Mouse (Mus musculus) c-Kit-negative CD71-positive TER-119-positive erythroid progenitor cells, embryonic 14.5 days (primary cell): ENCODE data around the gene Clcnkb.

Experiments used
- DNase-seq: peaks from one replicate; pipeline ENCODE4 v3.0.0-alpha.2; 2013; ENCODE audit warnings: low read depth, low spot score

The Clcnkb gene

GRCm38 (mm10) chr4:141435974-141436373 lies 20.2 kb upstream of the Clcnkb start, which contains the start of gene Srarp:
TSS of gene Srarp (minus strand) at chr4:141436105.
- no peak for DNase-seq

- DNase-seq = no peak
These were observed 17.4 kb upstream of the Clcnkb start for GRCm38 (mm10) chr4:141433191-141433590.

DNA sequence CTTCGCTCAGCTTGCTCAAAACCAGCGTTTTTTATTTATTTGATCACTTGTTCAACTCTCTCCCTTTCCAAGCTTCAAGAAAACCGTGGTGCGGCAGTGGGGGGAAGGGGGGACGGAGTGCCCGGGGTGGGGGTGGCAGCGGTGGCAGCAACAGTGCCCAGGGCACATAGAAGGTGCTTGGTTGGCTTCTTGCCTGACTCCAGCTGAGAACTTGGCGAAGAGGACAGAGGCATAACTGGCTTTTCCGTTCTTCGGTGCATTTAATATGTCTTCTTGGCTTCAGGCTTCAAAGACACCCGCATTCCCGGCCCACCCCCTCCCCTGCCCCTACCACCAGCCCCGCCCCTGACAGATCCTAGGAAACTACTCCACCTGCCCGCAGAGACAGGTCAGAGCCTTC lies 16.9 kb upstream of the Clcnkb start:
- no peak for DNase-seq

GRCm38 (mm10) chr4:141430997-141431396 lies 15.2 kb upstream of the Clcnkb start:
- peak; percentile 52 for DNase-seq

GRCm38 (mm10) chr4:141429847-141430246 lies 14.0 kb upstream of the Clcnkb start:
- DNase-seq = no peak

GRCm38 (mm10) chr4:141429381-141429780 lies 13.6 kb upstream of the Clcnkb start:
- no peak for DNase-seq

GRCm38 (mm10) chr4:141427921-141428320 lies 12.1 kb upstream of the Clcnkb start:
- no peak for DNase-seq

DNA sequence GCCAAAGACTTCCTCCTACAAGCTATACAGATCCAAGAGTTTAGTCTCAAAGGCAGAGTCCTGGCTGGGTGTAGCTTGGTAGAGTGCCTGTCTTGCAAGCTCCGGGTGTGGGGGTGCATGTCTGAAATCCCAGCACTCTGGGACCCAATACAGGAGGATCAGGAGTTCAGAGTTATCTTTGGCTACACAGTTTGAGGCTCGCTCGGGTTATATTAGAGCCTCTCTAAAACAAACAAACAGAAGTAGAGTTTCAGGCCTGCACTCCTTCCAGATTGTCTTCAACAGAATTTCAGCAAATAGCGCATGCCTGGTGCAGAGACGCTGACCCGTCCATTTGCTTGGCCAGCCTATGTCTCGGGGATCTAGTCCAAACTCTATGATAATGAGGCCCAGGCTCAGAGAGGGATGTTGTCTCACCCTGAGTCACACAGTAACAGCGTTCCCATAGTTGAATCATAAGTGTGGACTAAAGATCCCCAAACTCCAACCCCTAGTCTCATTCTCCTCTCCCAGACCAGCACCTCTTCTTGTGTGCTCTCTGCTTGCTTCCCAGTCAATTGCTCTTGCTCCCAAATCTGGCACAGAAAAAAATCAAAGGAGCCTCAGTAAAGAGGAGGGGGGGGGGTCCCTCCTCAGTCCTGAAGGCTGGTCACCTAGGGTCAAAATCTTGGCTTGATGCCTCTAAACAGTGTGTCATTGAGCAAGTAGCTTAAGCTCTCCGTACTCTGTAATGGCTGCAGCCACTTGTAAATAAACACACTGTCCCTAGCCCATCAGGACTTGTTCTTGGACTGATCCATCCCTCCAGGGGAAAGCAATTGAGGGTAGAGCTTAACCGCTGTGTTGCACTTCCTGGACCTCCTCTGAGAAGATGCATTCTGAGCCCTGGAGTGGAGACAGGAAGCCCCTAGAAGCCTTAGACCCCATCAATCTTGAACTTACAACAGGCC lies 11.3 kb upstream of the Clcnkb start:
- DNase-seq = no peak

DNA sequence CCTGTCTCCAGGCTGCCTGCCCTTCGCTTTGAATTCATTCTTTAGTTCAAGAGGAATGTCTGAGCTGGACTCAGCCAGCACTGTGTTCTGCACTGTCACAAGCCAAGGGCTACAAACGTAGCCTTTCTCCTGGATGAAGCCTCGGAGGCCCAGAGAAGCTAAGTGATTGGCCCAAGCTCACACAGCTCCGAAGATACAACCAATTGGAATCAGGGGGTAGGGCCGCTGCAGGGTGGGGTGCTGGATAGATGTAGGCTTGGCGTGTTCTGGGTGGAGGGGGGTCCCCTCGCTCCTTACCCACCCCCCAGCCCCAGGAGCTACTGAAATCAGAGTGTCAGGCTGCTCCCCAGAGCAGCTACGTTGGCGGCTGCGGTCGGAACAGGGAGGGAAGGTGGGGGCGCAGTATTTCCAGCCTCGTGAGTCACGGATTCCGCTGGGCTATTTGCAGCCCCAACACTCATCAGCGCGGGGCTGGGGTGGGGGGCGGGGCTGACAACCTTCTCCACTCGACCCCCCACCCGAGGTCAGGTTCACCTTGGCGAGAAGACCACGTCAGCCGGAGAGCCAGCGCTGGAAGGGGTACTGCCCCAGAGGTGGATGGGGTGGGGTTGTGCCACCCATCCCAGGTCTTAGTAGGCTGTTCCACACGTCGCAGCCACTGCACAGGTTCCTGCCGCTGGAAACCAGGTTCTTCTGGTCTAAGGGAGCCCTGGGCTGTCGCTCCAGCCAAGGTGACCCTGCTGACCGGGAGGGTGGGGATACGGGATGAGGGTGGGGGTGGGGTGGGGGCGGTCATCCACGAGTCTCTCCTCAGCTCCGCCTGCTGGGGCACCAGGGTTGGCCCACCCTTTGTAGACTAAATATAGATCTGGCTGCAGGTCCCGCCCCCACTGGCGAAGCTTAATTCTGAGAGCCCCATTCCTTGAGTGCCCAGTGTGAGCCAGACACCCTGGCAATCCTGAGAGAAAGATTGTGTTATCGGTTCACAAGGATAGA lies 10.0 kb upstream of the Clcnkb start:
- DNase-seq = no peak

DNA sequence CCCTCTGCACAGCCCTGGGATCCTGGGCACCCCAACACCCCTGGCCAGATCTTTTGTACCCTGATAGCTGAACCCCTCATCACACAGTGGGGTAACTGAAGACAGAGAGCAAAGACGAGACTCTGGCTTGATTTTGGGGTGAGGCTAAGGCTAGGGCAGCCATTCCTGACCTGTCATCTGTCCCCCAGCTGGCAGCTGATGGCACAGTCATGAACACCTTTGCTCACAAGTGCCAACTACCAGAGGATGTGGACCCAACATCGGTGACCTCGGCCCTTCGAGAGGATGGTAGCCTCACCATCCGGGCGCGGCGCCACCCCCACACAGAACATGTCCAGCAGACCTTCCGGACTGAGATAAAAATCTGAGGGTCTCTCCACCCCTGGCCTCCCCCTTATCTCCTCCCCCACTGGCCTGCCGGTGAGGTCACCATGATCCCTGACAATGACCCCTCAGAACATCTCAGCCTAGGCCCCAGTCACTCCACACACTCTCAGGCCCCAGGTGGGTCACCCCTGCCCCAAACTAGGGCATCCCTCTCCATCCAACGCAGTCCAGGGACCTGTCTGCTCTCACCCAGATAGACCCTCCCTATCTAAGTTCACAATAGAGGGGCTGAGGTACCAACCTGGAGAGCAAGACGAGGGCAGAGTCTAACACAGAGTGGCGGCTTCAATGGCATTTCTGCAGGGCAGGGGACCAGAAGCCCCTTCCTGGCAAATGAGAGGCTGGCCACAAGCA lies 8.0 kb upstream of the Clcnkb start:
- DNase-seq = no peak

DNA sequence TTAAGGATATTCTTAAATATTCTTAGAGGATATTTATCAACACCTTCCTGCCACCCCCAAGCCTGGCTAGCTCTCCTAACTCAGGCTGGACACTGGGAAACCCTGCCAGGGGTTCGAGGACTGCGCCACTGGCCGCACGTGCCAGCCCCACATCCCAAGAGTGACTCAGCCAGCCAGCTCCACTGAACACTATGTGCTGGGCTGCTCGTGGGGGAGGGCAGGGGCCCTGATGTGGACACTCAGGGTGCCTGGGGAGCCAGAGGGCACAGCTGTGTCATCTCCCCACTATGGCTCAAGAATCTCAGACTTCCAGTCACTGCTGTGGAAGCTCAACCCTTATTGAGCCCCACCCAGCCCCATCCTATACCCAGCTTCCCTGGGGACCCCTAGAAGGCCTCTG lies 7.5 kb upstream of the Clcnkb start:
- DNase-seq = no peak

- no peak for DNase-seq
These were observed 7.0 kb upstream of the Clcnkb start for GRCm38 (mm10) chr4:141422841-141423240.

DNA sequence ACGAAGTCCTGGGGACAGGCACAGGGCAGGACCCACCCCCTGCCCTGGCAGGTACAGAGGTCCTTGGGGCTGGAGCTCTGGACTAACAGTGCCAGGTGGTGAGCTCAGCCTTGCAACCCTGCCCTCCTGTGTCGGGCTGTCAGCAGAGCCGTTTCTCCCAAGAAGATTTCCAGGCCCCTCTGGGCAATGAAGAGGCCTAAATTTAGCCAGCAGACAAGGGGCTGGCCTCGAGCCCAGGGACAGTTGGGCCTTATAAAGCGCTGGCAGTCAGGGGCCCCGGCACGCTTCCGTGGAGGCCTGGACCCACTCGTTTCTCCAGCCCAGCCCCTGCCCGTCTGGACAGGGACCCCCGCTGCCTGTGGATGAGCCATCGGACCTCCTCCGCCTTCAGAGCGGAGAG lies 5.6 kb upstream of the Clcnkb start:
- DNase-seq = no peak

DNA sequence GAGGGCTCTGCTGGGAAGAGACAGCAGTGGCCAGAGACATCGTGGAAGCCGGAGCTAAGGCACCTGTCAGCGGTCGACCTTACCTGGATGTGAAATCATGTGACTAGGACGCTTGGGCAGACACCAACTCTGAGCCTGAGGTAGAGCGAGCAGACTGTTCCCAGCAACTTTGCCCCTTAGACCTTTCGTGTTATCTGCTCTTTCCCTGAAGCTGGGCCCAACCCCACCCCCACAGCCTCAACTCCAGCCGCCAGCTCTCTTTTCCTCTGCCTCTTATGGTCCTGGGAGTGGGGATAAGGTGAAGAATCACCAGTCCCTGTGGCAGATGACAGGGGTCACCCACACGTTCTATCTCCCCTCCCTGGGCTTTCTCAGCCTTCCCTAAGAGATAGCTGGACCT lies 5.1 kb upstream of the Clcnkb start:
- no peak for DNase-seq

DNA sequence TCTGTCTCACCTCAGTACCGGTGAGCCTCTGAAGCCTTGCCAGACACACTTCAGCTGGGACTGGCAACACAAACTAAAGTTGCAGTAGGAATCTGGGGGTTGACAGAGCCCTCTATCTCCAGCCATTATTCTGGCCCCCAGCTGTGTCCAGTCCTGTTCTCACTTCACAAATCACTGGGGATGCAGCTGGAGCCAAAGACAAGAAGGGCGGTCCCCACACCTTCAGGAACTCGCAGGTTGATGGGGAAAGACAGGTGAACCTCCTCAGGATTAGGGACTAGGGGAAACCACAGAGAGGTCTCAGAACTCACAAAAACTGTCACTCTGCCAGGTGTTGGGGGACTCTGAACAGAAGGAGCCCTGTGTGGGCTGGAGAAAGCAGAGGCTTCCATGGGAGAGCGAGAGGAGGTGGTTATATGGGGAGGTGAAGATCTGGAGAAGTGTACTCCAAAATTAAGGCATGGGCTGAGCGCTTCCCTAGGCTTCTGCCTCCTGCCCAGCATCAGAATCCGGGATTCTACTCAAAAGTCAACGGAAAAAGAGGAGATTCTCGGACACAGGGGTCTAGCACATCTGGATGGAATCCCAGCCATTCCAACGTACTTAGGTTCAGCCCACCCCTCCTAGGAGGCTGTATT lies 4.5 kb upstream of the Clcnkb start, which contains the start of gene Hspb7:
Gene Hspb7, plus strand, starts transcription at position 588 of the 638 bp plus-strand sequence.
- no peak for DNase-seq

GRCm38 (mm10) chr4:141419398-141420191 lies 3.8 kb upstream of the Clcnkb start:
- no peak for DNase-seq

DNA sequence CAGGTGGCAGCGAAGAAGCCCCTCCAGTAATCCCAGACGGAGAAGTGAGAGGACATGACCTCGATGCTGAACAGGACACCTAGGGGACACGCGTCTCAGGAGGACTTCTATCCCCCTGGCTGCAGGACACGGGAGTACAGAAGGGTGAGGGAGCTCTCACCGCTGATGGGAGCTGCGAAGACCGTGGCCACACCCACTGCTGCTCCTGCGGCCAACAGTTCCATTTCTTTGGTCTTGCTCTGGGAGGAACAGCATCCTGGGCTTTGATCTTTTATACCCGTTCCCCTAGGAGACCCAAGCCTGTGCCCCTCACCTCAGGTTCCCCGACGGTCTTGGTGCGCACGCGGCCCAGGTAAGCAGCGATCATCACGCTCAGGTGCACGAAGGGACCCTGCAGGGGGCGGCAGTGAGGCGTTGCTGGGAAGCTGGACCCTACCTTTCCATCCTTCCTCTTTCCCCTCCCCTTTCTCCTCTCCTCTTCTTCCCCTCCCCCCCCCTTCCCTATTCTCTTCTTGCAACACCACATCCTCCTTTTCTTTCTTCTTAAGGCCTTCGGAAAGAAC lies 4.3 kb downstream of the Clcnkb start:
- DNase-seq = no peak

GRCm38 (mm10) chr4:141408577-141408976 lies 7.2 kb downstream of the Clcnkb start:
- no peak for DNase-seq

DNA sequence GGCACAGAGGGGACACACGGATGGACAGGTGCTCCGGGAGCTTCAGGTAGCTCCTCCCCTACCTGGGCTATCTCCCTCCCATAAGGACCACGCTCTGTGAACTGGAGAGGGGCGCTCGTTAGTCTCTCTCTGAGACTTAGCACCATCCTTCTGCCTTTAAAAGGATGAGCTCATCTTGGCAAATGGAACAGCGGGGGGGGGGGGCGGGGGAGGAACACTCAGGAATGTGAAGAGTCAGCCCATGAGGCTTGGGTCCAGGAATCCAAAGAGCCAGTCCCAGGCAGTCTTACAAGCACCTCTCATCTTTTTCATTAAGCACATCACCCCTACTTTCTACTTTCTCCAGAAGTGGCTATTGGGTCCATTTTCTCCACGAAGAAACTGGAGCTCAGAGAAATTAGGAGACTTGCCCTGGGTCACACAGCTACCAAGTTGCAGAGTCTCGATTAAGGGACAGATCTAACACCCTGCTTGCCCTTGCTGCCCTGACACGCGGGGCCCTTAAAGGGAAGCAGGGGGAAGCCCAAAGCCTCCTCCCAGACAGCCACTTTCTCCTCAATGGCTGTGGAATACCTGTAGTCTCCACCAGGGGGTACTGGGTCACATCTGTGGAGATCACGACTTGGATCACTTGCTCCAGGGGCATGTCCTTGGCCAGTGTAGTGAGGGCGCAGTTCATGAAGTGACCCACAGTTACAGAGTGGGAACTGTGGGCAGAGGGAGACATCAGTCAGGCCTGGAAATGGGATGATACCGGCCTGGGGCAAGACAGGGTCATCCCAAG lies 9.1 kb downstream of the Clcnkb start:
- DNase-seq = no peak
